Mouse (Mus musculus) hindlimb bud, embryonic 11.5 days (tissue): ENCODE measurements around the gene Nek4.
A peak's percentile ranks its signal among the peaks of the same experiment; 100 is the strongest.

ENCODE experiments used
- DNase-seq: peaks from one replicate; pipeline ENCODE4 v3.0.0-alpha.2; 2012; ENCODE audit warnings: low read depth, low spot score; ENCODE audit errors: extremely low spot score

Gene Nek4

DNA sequence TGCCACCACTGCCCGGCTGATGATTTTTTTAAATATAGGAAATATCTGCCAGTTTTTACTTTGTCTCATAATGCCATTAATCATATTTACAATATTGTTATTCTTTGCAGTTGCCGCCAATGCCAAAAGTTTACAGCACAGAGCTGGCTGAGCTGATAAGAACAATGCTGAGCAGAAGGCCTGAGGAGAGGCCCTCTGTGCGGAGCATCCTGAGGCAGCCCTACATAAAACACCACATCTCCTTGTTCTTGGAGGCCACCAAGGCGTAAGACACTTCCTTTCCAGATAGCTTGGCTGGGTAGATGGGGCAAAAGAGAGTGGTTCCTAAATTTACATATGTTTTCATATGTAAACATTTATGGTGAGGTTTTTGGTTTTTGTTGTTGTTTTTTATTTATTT is 7.9 kb downstream of the Nek4 start:
- no peak for DNase-seq

- DNase-seq, result no peak
Measured at GRCm38 (mm10) chr14:30960366-30960765, 9.2 kb downstream of the Nek4 start.

GRCm38 (mm10) chr14:30974204-30974603 is 23.0 kb downstream of the Nek4 start:
- no peak for DNase-seq

DNA sequence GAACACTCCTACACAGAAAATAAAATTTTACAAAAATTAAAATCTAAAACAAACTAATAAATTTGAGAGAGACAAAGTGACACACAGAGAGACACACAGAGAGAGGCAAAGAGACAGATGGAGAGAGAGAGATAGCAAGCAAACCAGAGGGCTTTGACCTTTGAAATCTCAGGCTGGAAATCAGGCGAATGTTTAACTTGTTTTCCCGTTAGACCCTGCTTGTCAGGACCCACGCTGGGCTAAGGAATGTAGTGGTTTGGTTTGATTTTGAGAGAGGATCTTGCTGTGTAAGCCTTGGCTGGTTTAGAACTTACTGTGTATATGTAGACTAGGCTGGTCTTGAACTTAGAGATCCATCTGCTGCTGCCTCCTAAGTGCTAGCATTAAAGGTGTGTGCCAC is 25.0 kb downstream of the Nek4 start:
- DNase-seq, result no peak

DNA sequence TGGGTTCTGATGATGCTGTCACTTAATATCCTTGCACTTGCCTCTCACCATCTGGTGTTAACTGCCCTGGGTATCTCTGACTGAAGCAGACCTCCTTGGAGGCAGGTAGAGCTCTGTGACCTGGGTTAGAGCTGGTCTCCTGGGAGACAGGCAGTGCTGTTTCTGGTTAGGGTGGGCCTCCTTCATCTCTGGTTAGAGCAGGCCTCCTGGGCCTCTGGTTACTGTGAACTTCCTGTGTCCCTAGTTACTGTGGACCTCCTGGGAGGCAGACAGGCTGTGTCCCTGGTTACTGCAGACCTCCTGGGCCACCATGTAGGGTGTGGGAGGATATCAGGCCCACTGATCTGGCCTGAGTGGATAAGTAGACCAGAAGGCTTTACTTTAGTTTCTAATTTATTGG is 45.2 kb downstream of the Nek4 start:
- DNase-seq, result no peak

GRCm38 (mm10) chr14:31000356-31000755 is 49.2 kb downstream of the Nek4 start:
- DNase-seq, result no peak

GRCm38 (mm10) chr14:31000816-31001306 is 49.7 kb downstream of the Nek4 start:
- no peak for DNase-seq

DNA sequence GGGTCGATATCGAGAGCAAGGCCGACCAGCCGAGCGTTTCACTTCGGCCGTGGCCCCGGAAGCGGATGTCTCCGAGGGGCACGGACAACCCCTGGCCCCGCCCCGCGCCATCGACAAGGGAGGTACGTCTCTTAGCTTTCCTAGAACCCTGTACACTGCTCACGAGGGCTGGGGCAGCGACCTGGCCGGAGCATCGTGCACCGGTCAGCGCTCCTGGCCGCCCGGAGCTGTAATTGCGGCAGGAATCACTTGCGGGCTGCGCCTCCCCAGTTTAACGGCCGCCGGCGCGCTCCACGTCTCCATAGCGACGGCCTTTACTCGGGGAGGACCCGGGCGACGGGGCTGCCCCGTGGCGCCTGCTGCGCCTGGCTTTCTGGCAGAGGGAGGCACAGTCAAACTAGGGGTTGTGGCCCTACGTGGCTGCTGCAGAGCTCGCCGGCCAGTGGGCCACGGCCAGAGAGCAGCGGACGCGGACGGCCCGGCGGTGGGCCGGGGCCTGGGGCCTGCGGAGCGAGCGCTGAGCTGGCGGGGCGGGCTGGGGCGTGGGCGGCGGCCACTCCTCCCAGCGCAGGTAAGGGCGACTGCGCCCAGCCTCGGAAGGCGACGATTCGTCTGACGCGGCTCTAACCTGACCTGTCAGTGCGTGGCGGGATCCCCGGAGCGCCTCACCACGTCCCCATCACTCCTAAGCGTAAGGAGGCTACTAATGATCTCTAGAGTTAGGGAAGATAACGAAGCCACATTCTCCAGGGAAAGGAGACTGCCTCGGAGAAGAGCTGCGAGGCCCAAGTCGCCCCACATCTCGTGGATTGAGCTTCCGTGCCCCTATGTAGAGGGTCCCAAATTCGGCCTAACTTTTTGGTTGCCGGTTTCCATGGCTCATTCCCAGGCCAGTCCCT is 50.4 kb downstream of the Nek4 start, which contains the start of the genes Glt8d1 and Spcs1:
Gene Glt8d1, plus strand, starts transcription at position 94 of the 899 bp plus-strand sequence.
Gene Spcs1, minus strand, starts transcription at position 366 of the 899 bp plus-strand sequence.
- DNase-seq, result no peak

DNA sequence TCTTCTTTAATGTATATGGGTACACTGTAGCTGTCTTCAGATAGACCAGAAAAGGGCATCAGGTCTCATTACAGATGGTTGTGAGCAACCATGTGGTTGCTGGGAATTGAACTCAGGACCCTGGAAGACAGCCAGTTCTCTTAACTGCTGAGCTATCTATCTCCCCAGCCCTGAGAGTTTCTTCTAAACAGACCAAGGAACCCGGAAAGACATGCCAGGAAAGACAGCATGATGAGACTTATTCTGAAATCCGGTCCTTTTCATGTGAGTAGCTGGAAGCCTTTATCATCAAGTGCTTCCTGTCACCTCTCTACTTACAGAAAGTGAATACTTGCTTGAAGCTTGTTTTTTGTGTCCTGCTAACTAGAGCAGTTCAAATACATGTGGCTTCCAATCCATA is 53.4 kb downstream of the Nek4 start:
- no peak for DNase-seq

DNA sequence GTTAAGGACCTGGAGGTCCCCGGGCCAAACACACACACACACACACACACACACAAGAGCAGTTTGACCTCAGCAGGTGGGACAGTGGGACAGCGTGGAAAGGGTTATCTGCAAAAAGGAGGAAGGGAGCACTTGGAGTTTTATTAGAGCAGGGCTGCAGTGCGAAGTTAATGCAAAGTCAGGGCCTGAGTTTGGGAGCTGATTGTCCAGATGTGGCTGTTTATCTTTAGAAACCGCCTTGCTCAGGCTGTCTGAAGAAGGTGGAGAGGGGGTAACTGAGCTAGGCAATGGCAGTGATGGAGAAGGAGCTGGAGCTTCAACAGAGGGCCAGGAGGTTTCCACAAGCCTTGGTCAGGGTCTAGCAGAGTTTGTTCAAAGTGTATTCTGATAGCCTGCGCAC is 55.6 kb downstream of the Nek4 start:
- no peak for DNase-seq

GRCm38 (mm10) chr14:31011588-31011987 is 60.4 kb downstream of the Nek4 start:
- DNase-seq, result no peak

GRCm38 (mm10) chr14:31013928-31014327 is 62.8 kb downstream of the Nek4 start:
- no peak for DNase-seq

DNA sequence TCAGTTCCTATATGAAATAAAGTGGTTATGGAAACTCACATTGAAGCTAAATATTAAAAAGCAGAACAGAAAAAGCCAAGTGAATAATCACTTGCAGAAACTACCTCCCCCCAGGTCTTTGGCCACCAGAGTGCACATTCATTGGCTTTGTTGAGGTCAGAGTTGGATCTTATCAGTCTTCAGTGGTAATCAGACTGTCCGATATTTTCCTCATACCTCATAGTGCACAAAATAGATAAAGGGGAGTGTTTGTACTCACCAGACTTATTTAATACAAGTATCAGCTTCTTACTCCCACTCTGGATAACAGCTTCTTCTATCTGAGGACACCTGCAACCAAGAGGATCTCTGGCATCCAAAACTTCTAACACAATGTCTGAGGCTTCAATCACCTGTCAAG is 64.9 kb downstream of the Nek4 start:
- DNase-seq, result no peak

DNA sequence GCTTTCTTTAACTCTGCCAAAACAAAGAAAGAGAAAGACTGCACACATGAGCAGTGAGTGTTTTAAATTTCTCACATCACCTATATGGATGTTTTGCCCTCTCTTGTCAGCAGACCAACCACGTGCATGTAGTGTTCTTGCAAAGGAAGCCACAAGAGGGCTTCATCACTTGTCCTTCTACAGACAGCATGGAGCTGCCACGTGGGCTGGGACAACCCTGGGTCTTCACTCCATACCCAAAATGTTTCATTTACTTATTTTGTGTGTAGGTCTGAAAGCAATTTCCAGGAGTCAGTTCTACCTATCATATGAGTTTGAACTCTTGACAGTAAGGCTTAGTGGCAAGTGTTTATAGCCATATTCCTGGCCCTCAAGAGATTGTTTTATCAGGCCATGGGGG is 66.7 kb downstream of the Nek4 start:
- DNase-seq, result no peak

DNA sequence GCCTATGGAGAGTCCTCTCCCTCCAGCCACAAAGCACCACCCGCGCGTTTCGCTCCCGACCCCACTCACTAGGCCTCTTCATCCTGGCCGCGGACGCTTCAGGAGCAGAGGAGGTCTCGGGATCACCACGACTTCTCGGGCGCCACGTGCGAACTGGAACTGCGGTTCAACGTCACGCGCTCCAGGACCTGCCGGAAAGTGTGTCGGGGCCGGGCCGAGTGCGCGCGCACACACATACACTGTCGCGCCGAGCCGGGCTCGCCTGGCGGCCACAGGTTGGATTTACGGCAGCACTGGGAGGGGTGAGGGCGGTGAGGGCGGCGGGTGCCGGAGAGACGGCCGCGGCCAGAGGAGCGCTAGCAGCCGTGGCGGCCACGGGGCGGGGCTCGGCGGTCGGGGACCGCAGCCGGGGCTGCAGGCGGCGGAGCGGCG is 67.7 kb downstream of the Nek4 start, which contains the start of the genes Pbrm1 and Gnl3:
Gene Pbrm1, plus strand, starts transcription at position 279 of the 432 bp plus-strand sequence.
Gene Gnl3, minus strand, starts transcription at position 293 of the 432 bp plus-strand sequence.
- peak; percentile 52 for DNase-seq

- no peak for DNase-seq
Measured at GRCm38 (mm10) chr14:31019331-31020205, 68.4 kb downstream of the Nek4 start.

GRCm38 (mm10) chr14:31022579-31022978 is 71.4 kb downstream of the Nek4 start:
- no peak for DNase-seq

GRCm38 (mm10) chr14:31025785-31026184 is 74.6 kb downstream of the Nek4 start:
- no peak for DNase-seq
